Mouse (Mus musculus): ENCODE measurements at regions not wholly inside any gene's neighbourhood (a gene's known extent, or its start where the extent isn't known, plus 50 kb on each side); places are given as distances from the start of the nearest gene placed in this dataset.
A peak's percentile ranks its signal among the peaks of the same experiment; 100 is the strongest.
"Not testable (repeated sequence)": the region's sequence is repeated elsewhere in the genome, so short reads cannot be mapped to it uniquely, and the experiment has no call there.

GRCm38 (mm10) chr2:94772801-94773200, 334.9 kb upstream of the Api5 start:
- Histone ChIP-seq H3K36me3 (no peaks in the 10 kb centered on the region), H3K4me2 (no peak overlapping the region), H3K9me3 (no peaks in the 10 kb centered on the region), H3K27ac (no peak overlapping the region), H3K4me3 (no peak overlapping the region), H3K9ac (no peak overlapping the region), H3K4me1 (no peaks in the 10 kb centered on the region), H3K27me3 (no peaks in the 10 kb centered on the region)
- ATAC-seq (ENCODE audit: borderline replicate concordance, extremely low read depth, low FRiP score, low TSS enrichment), result peak; percentile 83; the same call in 1 of the 2 replicates
- 25% methylated on average over 3 of the region's 3 CpGs for WGBS

GRCm38 (mm10) chr2:94772268-94772667, 334.3 kb upstream of the Api5 start:
- Histone ChIP-seq H3K27me3 (no peaks in the 10 kb centered on the region), H3K9me3 (no peaks in the 10 kb centered on the region), H3K4me1 (no peaks in the 10 kb centered on the region), H3K4me2 (no peak overlapping the region), H3K4me3 (no peak overlapping the region), H3K9ac (no peak overlapping the region), H3K36me3 (no peaks in the 10 kb centered on the region), H3K27ac (no peak overlapping the region)
- ATAC-seq (ENCODE audit: borderline replicate concordance, extremely low read depth, low FRiP score, low TSS enrichment), result 0 out of 2 replicates have a peak, but pooled peaks have one; percentile 3
- 19% methylated on average over 4 of the region's 4 CpGs for WGBS

- no peak overlapping the region for H3K9ac ChIP-seq
- H3K27me3 ChIP-seq, result no peaks in the 10 kb centered on the region
- no peak overlapping the region for H3K4me2 ChIP-seq
- no peaks in the 10 kb centered on the region for H3K4me1 ChIP-seq
- no peak overlapping the region for H3K4me3 ChIP-seq
- H3K27ac ChIP-seq, result no peak overlapping the region
- H3K36me3 ChIP-seq, result no peaks in the 10 kb centered on the region
- H3K9me3 ChIP-seq, result no peaks in the 10 kb centered on the region
- WGBS, result 90% methylated on average over 2 of the region's 2 CpGs
- no peak for ATAC-seq (ENCODE audit: borderline replicate concordance, extremely low read depth, low FRiP score, low TSS enrichment)
Observed at GRCm38 (mm10) chr2:94766524-94766923, 328.6 kb upstream of the Api5 start.

- no peaks in the 10 kb centered on the region for H3K27me3 ChIP-seq
- H3K4me1 ChIP-seq, result no peaks in the 10 kb centered on the region
- WGBS, result 39% methylated on average over 8 of the region's 8 CpGs
- H3K36me3 ChIP-seq, result no peaks in the 10 kb centered on the region
- H3K9me3 ChIP-seq, result no peaks in the 10 kb centered on the region
- H3K4me3 ChIP-seq, result no peak overlapping the region
- H3K4me2 ChIP-seq, result no peak overlapping the region
- no peak overlapping the region for H3K9ac ChIP-seq
- no peak for ATAC-seq (ENCODE audit: borderline replicate concordance, extremely low read depth, low FRiP score, low TSS enrichment)
- H3K27ac ChIP-seq, result no peak overlapping the region
Observed at GRCm38 (mm10) chr2:94764852-94765435, 327.0 kb upstream of the Api5 start.

GRCm38 (mm10) chr2:94764451-94764850, 326.5 kb upstream of the Api5 start:
- 20% methylated on average over 3 of the region's 3 CpGs for WGBS
- Histone ChIP-seq H3K9me3 (no peaks in the 10 kb centered on the region), H3K4me1 (no peaks in the 10 kb centered on the region), H3K27ac (no peak overlapping the region), H3K4me2 (no peak overlapping the region), H3K27me3 (no peaks in the 10 kb centered on the region), H3K4me3 (no peak overlapping the region), H3K9ac (no peak overlapping the region), H3K36me3 (no peaks in the 10 kb centered on the region)
- no peak for ATAC-seq (ENCODE audit: borderline replicate concordance, extremely low read depth, low FRiP score, low TSS enrichment)

- no peaks in the 10 kb centered on the region for H3K36me3 ChIP-seq
- H3K9me3 ChIP-seq, result no peaks in the 10 kb centered on the region
- H3K9ac ChIP-seq, result no peak overlapping the region
- H3K4me1 ChIP-seq, result no peaks in the 10 kb centered on the region
- ATAC-seq (ENCODE audit: borderline replicate concordance, extremely low read depth, low FRiP score, low TSS enrichment), result no peak
- H3K4me3 ChIP-seq, result no peak overlapping the region
- WGBS, result 74% methylated on average over 3 of the region's 3 CpGs
- no peaks in the 10 kb centered on the region for H3K27me3 ChIP-seq
- no peak overlapping the region for H3K4me2 ChIP-seq
- no peak overlapping the region for H3K27ac ChIP-seq
Observed at GRCm38 (mm10) chr2:94748161-94748711, 310.3 kb upstream of the Api5 start.

- Histone ChIP-seq H3K4me1 (no peaks in the 10 kb centered on the region), H3K9ac (no peak overlapping the region), H3K4me2 (no peak overlapping the region), H3K9me3 (no peaks in the 10 kb centered on the region), H3K36me3 (no peaks in the 10 kb centered on the region), H3K27ac (no peak overlapping the region), H3K27me3 (no peaks in the 10 kb centered on the region), H3K4me3 (no peak overlapping the region)
- 68% methylated on average over 5 of the region's 5 CpGs for whole genome bisulfite sequencing
- no peak for ATAC-seq (ENCODE audit: borderline replicate concordance, extremely low read depth, low FRiP score, low TSS enrichment)
Observed at GRCm38 (mm10) chr2:94729791-94730190, 291.9 kb upstream of the Api5 start.

- WGBS, result 45% methylated on average over 1 of the region's 1 CpGs
- no peak overlapping the region for H3K9ac ChIP-seq
- no peak overlapping the region for H3K27ac ChIP-seq
- H3K4me1 ChIP-seq, result no peaks in the 10 kb centered on the region
- no peaks in the 10 kb centered on the region for H3K36me3 ChIP-seq
- no peaks in the 10 kb centered on the region for H3K27me3 ChIP-seq
- ATAC-seq (ENCODE audit: borderline replicate concordance, extremely low read depth, low FRiP score, low TSS enrichment), result no peak
- H3K4me2 ChIP-seq, result no peak overlapping the region
- H3K9me3 ChIP-seq, result no peaks in the 10 kb centered on the region
- H3K4me3 ChIP-seq, result no peak overlapping the region
Observed at GRCm38 (mm10) chr2:94699383-94699782, 261.4 kb upstream of the Api5 start.

- no peaks in the 10 kb centered on the region for H3K9me3 ChIP-seq
- no peak for ATAC-seq (ENCODE audit: borderline replicate concordance, extremely low read depth, low FRiP score, low TSS enrichment)
- WGBS, result 69% methylated on average over 3 of the region's 3 CpGs
- no peak overlapping the region for H3K9ac ChIP-seq
- no peak overlapping the region for H3K27ac ChIP-seq
- no peaks in the 10 kb centered on the region for H3K36me3 ChIP-seq
- no peak overlapping the region for H3K4me3 ChIP-seq
- H3K4me1 ChIP-seq, result no peaks in the 10 kb centered on the region
- no peak overlapping the region for H3K4me2 ChIP-seq
- no peaks in the 10 kb centered on the region for H3K27me3 ChIP-seq
Observed at GRCm38 (mm10) chr2:94695212-94695611, 257.3 kb upstream of the Api5 start.

- H3K4me1 ChIP-seq, result no peaks in the 10 kb centered on the region
- H3K27me3 ChIP-seq, result no peaks in the 10 kb centered on the region
- H3K4me2 ChIP-seq, result no peak overlapping the region
- H3K4me3 ChIP-seq, result no peak overlapping the region
- ATAC-seq (ENCODE audit: borderline replicate concordance, extremely low read depth, low FRiP score, low TSS enrichment), result no peak
- no peak overlapping the region for H3K27ac ChIP-seq
- H3K9ac ChIP-seq, result no peak overlapping the region
- H3K36me3 ChIP-seq, result no peaks in the 10 kb centered on the region
- H3K9me3 ChIP-seq, result no peaks in the 10 kb centered on the region
- 36% methylated on average over 4 of the region's 4 CpGs for WGBS
Observed at GRCm38 (mm10) chr2:94690560-94690959, 252.6 kb upstream of the Api5 start.

GRCm38 (mm10) chr2:94685619-94686018, 247.7 kb upstream of the Api5 start:
- not testable (repeated sequence) for H3K4me1 ChIP-seq; H3K4me2 ChIP-seq; ATAC-seq (ENCODE audit: borderline replicate concordance, extremely low read depth, low FRiP score, low TSS enrichment); H3K4me3 ChIP-seq; H3K9me3 ChIP-seq; H3K36me3 ChIP-seq; H3K27me3 ChIP-seq; H3K9ac ChIP-seq; H3K27ac ChIP-seq
- WGBS, result 93% methylated on average over 4 of the region's 5 CpGs

- Histone ChIP-seq H3K9ac (no peak overlapping the region), H3K27me3 (no peaks in the 10 kb centered on the region), H3K4me1 (no peaks in the 10 kb centered on the region), H3K4me3 (no peak overlapping the region), H3K9me3 (no peaks in the 10 kb centered on the region), H3K4me2 (no peak overlapping the region), H3K36me3 (no peaks in the 10 kb centered on the region), H3K27ac (no peak overlapping the region)
- WGBS, result 46% methylated on average over 6 of the region's 6 CpGs
- peak; percentile 84; the same call in 1 of the 2 replicates for ATAC-seq (ENCODE audit: borderline replicate concordance, extremely low read depth, low FRiP score, low TSS enrichment)
Observed at GRCm38 (mm10) chr2:94680096-94680765, 242.3 kb upstream of the Api5 start.
